33 mouse cellular contexts compared by ENCODE assay signal in the genomic region with DNA sequence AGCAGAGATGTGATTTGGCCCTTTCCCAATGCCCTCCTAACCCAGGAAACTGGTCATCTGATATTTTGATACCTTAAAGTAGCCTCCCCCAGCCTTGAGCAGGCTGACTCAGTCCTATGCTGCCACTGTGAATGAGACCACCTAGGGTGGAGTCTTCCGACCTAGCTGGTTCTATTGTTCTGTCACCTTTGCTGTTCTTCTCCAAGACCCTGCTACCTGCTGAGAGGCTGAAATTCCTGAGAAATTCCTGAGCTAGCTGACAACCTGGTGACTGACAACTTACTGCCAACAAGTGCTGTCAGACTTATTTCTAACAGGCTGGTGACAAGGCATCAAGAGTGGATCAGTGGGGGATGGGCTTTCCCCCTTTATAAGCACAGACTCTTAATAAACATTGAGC. TPM values are rescaled to one million over a fixed set of nuclear protein-coding genes. Genes with fewer than 3 reads are reported as not detected.
"Had no signal": no experiment of that assay in that cellular context is flagged by ENCODE, and none has a peak within 500 bp of the region (broad histone marks: within the 10 kb centered on the region; RNA-seq: fewer than 3 reads in every experiment).

No protein-coding gene starts in this region.

- H3K9ac ChIP-seq: heart, embryonic 13.5 days; heart, embryonic 15.5 days; hindbrain, embryonic 12.5 days; hindbrain, embryonic 14.5 days; intestine, embryonic 15.5 days; limb, embryonic 13.5 days; limb, embryonic 15.5 days; liver, embryonic 12.5 days; liver, embryonic 14.5 days had no signal

- H3K36me3 ChIP-seq: heart, embryonic 13.5 days; heart, embryonic 15.5 days; hindbrain, embryonic 10.5 days; hindbrain, embryonic 12.5 days; intestine, embryonic 15.5 days; limb, embryonic 13.5 days; limb, embryonic 15.5 days; liver, embryonic 12.5 days had no signal

- H3K4me1 ChIP-seq: heart, embryonic 13.5 days; heart, embryonic 15.5 days; hindbrain, embryonic 10.5 days; hindbrain, embryonic 12.5 days; intestine, embryonic 15.5 days; limb, embryonic 13.5 days; limb, embryonic 15.5 days; liver, embryonic 12.5 days had no signal

- ATAC-seq: hindbrain, embryonic 16.5 days; inflammation-experienced regulatory T-cells, adult 6 months; intestine, embryonic 15.5 days; intestine, postnatal 0 days; liver, embryonic 12.5 days had no signal

- H3K4me2 ChIP-seq: heart, embryonic 11.5 days; heart, embryonic 13.5 days; heart, embryonic 15.5 days; hindbrain, embryonic 12.5 days; hindbrain, embryonic 14.5 days; intestine, embryonic 15.5 days; limb, embryonic 13.5 days; limb, embryonic 15.5 days; liver, embryonic 12.5 days had no signal

- H3K9me3 ChIP-seq: heart, embryonic 13.5 days; heart, embryonic 15.5 days; hindbrain, embryonic 10.5 days; hindbrain, embryonic 12.5 days; intestine, embryonic 15.5 days; limb, embryonic 13.5 days; limb, embryonic 15.5 days; liver, embryonic 12.5 days had no signal

- DNase-seq: gastrocnemius, adult 2 months; gastrocnemius, postnatal 10 days; gastrocnemius, postnatal 25 days; heart, adult 2 months; heart, postnatal 4 days; kidney, adult 18-20 months; kidney, adult 8-10 months; kidney, postnatal 10 days; kidney, postnatal 25 days; layer of hippocampus, postnatal 36 days; left cerebral cortex, postnatal 4 days had no signal

- H3K4me3 ChIP-seq: gastrocnemius, adult 2 months; heart, adult 2 months; heart, embryonic 13.5 days; heart, embryonic 15.5 days; hindbrain, embryonic 10.5 days; hindbrain, embryonic 12.5 days; intestine, embryonic 15.5 days; limb, embryonic 13.5 days; limb, embryonic 15.5 days; liver, embryonic 12.5 days had no signal

- H3K27me3 ChIP-seq: heart, embryonic 13.5 days; heart, embryonic 15.5 days; hindbrain, embryonic 12.5 days; intestine, embryonic 15.5 days; limb, embryonic 13.5 days; limb, embryonic 15.5 days; liver, embryonic 12.5 days had no signal

- H3K27ac ChIP-seq: gastrocnemius, adult 2 months; heart, adult 2 months; heart, embryonic 13.5 days; heart, embryonic 15.5 days; hindbrain, embryonic 10.5 days; hindbrain, embryonic 12.5 days; hindbrain, embryonic 14.5 days; intestine, embryonic 15.5 days; limb, embryonic 13.5 days; limb, embryonic 15.5 days; liver, embryonic 12.5 days; liver, embryonic 14.5 days had no signal

RNA-seq across cellular contexts. Expression of gene Nat8f6, which starts 2.4 kb away (rescaled TPM):
- total RNA-seq: gastrocnemius, adult 2 months; gastrocnemius, postnatal 4 days; granulocyte monocyte progenitor cell, adult 5-6 weeks; heart, postnatal 25 days; heart, postnatal 4 days; liver, adult 2 months had no signal
- polyA plus RNA-seq: heart, embryonic 11.5 days; heart, embryonic 15.5 days; heart, postnatal 0 days; hindbrain, embryonic 10.5 days; hindbrain, embryonic 12.5 days; hindbrain, embryonic 14.5 days; hindbrain, embryonic 16.5 days; inflammation-experienced regulatory T-cells, adult 6 months; intestine, embryonic 15.5 days; intestine, postnatal 0 days; kidney, embryonic 14.5 days; limb, embryonic 11.5 days; limb, embryonic 13.5 days; limb, embryonic 15.5 days; liver, embryonic 12.5 days; liver, embryonic 14.5 days; liver, embryonic 16.5 days had no signal

RNA-seq across cellular contexts. Expression of gene Nat8f5, which starts 2.4 kb away (rescaled TPM):
- total RNA-seq: gastrocnemius, adult 2 months; gastrocnemius, postnatal 25 days; gastrocnemius, postnatal 4 days; granulocyte monocyte progenitor cell, adult 5-6 weeks; heart, adult 2 months; heart, postnatal 25 days; heart, postnatal 4 days had no signal
- polyA plus RNA-seq: heart, adult 2 months; heart, embryonic 11.5 days; heart, embryonic 13.5 days; heart, embryonic 15.5 days; heart, postnatal 0 days; hindbrain, embryonic 10.5 days; hindbrain, embryonic 12.5 days; hindbrain, embryonic 14.5 days; inflammation-experienced regulatory T-cells, adult 6 months; kidney, embryonic 14.5 days; limb, embryonic 11.5 days; limb, embryonic 13.5 days; limb, embryonic 15.5 days; liver, embryonic 12.5 days; liver, embryonic 14.5 days; liver, embryonic 16.5 days had no signal

RNA-seq across cellular contexts. Expression of gene Nat8, which starts 13.5 kb away (rescaled TPM):
- total RNA-seq: gastrocnemius, adult 2 months; gastrocnemius, postnatal 10 days; gastrocnemius, postnatal 25 days; gastrocnemius, postnatal 4 days; granulocyte monocyte progenitor cell, adult 5-6 weeks; heart, adult 2 months; heart, postnatal 25 days; heart, postnatal 4 days had no signal
- polyA plus RNA-seq: heart, adult 2 months; heart, embryonic 11.5 days; heart, embryonic 13.5 days; heart, embryonic 15.5 days; heart, postnatal 0 days; hindbrain, embryonic 10.5 days; hindbrain, embryonic 12.5 days; inflammation-experienced regulatory T-cells, adult 6 months; limb, embryonic 11.5 days; limb, embryonic 13.5 days; liver, embryonic 12.5 days had no signal

RNA-seq across cellular contexts. Expression of gene Nat8f2, which starts 50.6 kb away (rescaled TPM):
- total RNA-seq: gastrocnemius, adult 2 months; granulocyte monocyte progenitor cell, adult 5-6 weeks; heart, postnatal 25 days; heart, postnatal 4 days had no signal
- polyA plus RNA-seq: heart, adult 2 months; heart, embryonic 11.5 days; heart, embryonic 13.5 days; heart, embryonic 15.5 days; heart, postnatal 0 days; hindbrain, embryonic 10.5 days; hindbrain, embryonic 12.5 days; hindbrain, embryonic 14.5 days; hindbrain, embryonic 16.5 days; limb, embryonic 11.5 days; limb, embryonic 13.5 days; limb, embryonic 15.5 days; liver, embryonic 14.5 days; liver, embryonic 16.5 days had no signal

RNA-seq across cellular contexts. Expression of gene Nat8f3, which starts 52.8 kb away (rescaled TPM):
- total RNA-seq: gastrocnemius, adult 2 months; granulocyte monocyte progenitor cell, adult 5-6 weeks; heart, adult 2 months; heart, postnatal 4 days had no signal
- polyA plus RNA-seq: heart, embryonic 15.5 days; intestine, embryonic 15.5 days; intestine, postnatal 0 days; limb, embryonic 15.5 days; liver, embryonic 12.5 days; liver, embryonic 14.5 days; liver, embryonic 16.5 days had no signal
